Mouse (Mus musculus): ENCODE data around the gene Trp53rkb.

Trp53rkb gene

GRCm38 (mm10) chr2:166799615-166800472, 7.5 kb downstream of the Trp53rkb start:
- DNase-seq (ENCODE audit: low spot score): no peak

DNA sequence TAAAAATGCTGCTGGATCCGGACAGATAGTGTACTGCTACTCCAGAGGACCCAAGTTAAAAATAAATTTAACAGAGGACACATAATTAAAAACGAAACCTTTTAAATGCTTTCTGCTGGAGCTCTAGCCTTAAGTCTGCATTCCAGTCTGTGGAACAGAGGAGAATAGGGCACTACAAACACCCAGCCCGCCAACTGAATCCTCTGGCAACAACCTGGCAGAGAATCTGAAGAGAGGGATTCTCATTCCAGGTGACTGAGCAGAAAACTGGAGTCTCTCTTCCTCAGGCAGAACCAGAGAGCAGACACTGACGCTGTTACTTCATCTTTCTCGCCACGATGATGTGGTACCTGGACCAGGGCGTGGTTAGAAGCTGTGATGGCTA, 8.1 kb downstream of the Trp53rkb start:
- DNase-seq (ENCODE audit: low spot score): no peak

DNA sequence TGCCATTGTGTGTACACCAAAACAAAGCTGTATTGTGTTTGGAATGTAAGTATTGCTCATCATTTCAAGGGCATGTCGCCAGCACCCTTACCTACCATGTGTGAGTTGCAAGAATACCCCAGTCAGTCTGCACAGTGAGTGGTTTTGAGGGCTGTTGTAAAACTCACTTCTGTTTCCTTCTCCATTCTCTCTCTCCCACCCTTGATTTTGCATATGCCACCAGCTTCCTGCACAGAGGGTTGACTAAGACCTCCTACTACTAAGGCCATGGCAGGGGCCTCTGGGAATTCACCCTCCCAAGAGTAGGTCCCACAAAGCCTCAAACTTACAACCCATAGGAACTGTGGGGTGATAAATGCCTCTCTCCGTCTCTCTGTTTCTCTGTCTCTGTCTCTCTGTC, 9.1 kb downstream of the Trp53rkb start:
- DNase-seq (ENCODE audit: low spot score): no peak

DNA sequence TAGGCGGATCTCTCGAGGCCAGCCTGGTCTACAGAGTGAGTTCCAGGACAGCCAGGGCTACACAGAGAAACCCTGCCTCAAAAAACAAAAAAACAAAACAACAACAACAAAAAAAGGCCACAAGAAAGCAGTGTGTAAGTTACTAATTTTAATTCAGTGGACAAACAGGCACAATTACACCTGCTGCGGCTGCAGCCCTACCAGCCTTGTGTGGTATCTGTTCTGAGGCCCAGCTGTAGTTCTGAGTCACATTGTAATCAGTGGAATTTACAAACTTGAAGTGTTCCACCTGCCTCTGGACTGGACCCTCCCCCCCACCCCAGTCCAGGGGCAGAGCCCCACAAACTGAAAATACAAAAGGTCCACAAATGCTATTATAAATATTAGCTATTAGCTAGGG, 11.0 kb downstream of the Trp53rkb start:
- no peak for DNase-seq (ENCODE audit: low spot score)

- peak; percentile 84 for DNase-seq (ENCODE audit: low spot score)
These were observed 13.2 kb downstream of the Trp53rkb start, which contains the start of gene Arfgef2 for GRCm38 (mm10) chr2:166805250-166806172. Gene Arfgef2 (plus strand): TSS chr2:166805588.

GRCm38 (mm10) chr2:166806173-166806705, 13.9 kb downstream of the Trp53rkb start:
- peak; percentile 17 for DNase-seq (ENCODE audit: low spot score)

- no peak for DNase-seq (ENCODE audit: low spot score)
These were observed 14.5 kb downstream of the Trp53rkb start for GRCm38 (mm10) chr2:166806813-166807212.

GRCm38 (mm10) chr2:166809499-166809898, 17.2 kb downstream of the Trp53rkb start:
- DNase-seq (ENCODE audit: low spot score): no peak

DNA sequence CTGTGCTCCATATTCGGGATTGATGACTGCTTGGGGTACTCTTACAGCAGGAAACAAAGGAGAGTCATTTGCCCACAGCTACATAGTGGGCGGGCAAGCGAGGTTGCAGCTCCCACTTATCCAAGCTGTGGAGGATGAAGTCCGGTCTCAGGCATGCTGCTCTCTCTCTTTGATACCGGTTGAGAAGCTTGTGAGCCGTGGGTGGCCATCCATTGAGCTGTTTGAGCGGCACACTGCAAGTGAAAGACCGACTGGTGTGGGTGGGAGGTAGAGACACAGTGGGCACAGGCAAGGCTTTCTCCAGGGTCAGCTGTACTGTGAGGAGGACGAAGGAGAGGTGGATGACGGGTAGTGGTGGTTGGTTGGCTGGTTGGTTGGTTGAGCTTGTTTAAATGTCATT, 18.5 kb downstream of the Trp53rkb start:
- no peak for DNase-seq (ENCODE audit: low spot score)

DNA sequence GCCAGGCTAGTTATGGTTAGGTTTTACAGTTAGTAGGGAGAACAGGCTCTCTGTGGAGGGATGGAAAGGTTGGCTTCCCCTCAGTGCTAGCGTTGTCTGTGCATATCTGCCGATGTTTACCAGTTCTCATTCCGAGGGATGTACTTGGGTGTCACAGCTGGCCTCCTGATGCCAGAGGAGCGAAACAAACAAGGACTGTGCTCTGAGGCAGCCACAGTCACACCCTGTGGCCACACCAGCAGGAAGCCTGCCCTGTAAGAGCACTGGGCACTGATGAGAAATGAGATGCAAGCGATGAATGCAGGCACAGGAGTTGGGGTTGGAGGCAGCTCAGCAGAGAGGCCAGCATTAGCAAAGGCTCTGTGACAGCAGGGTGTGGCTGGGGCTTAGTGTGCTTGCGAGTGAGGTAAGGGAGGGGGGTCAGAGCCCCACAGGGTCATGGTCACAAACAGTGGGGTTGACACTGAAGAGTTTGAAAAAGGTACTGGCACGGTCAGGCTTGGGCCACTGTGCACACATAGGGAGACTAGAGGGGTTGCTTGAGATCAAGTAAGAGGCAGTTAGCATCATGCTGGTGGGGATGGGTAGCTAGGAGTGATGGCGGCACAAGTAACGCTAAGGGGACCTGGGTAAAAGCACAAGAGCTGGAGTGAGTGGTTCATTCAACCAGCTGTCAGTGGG, 26.3 kb downstream of the Trp53rkb start:
- no peak for DNase-seq (ENCODE audit: low spot score)

GRCm38 (mm10) chr2:166819849-166820248, 27.5 kb downstream of the Trp53rkb start:
- DNase-seq (ENCODE audit: low spot score): no peak

DNA sequence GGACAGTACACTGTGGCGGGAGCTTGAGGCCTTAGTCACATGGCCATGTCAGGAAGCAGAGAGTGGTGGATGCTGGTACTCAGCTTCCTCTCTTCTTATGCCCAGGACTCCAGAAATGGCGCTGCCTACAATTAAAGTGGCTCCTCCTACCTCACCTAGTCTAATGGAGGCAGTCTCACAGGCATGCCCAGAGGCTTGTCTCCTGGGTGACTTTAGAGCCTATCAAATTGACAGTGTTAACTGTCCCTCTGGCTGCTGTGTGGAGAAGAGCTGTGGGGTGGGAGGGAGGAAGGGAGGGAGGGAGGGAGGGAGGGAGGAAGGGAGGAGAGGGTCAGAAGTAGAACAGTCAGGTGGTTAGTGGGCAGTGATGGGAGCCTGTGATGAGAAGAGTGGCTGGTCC, 28.5 kb downstream of the Trp53rkb start:
- no peak for DNase-seq (ENCODE audit: low spot score)

- no peak for DNase-seq (ENCODE audit: low spot score)
These were observed 29.1 kb downstream of the Trp53rkb start for GRCm38 (mm10) chr2:166821406-166821805.

- no peak for DNase-seq (ENCODE audit: low spot score)
These were observed 29.9 kb downstream of the Trp53rkb start for GRCm38 (mm10) chr2:166822119-166822826.

GRCm38 (mm10) chr2:166822901-166823300, 30.6 kb downstream of the Trp53rkb start:
- DNase-seq (ENCODE audit: low spot score): no peak

DNA sequence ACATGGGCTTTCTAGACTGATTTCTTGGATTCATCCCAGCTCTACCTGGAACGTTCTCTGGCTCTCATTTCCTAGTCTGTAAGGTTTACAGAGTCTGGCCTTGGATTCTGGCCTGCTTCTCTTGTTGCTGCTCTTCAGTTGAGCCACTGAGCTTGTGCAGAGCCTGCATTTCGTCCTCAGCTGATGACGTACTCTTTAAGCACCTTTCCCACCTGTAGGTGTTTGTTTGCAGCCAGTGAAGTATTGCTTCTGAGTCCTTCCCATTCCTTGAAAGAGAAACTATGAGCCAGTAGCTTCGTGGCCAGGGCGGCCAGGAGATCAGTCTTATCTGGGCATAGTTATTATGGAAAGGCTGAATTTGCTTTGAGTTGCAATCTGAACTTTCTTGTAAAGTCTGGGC, 32.1 kb downstream of the Trp53rkb start:
- no peak for DNase-seq (ENCODE audit: low spot score)

DNA sequence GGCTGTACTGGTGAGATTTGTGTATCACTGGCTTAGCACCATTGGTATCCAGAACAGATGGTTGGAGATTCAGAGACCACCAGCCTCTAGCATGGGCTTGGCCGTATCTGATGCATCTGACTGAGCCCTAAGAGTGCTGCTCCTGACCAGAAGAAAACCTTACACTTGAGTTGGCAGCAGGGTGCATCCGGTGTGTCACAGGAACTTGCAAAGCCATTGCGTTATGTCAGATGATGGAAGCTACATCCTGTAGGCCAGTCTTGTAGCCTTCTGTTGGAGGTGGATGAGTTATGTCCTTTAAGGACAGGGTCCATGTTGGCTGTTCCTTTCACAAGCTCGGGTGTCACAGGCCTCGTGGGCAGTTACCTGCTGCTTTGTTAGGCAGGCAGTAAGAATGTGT, 32.7 kb downstream of the Trp53rkb start:
- DNase-seq (ENCODE audit: low spot score): no peak

DNA sequence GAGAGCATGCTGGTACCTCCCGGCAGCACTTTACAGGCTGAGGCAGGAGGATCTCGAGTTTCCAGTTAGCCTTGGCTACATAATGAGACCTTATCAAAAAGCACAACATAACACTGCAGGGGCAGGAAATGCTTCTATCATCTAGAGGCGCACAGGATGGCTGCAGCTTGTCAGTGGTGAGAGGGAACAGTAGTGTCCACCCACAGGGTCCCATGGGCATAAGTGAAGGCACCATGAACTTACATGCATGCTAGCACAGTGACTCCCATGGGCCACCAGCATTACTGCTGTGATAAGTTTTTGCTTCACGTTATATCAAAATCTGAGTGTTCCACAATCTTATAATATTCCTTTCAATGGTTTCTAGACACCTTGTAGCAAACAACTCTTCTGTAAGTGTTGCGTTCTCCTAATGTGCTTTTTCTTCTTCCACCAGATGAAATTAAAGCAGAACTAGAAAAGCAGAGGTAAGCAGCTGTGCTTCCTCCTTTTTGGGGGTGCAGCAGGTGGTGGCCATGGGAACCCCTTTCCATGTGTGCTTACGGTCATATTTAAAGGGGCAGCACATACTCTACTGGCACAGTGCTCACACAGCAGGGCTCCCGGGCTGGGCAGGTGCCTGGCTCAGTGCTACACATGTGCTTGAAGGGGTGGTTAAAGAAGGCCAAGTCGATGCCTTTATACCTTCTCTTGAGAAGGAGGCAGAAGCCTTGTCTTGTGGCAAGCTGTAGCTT, 34.3 kb downstream of the Trp53rkb start:
- DNase-seq (ENCODE audit: low spot score): no peak

- no peak for DNase-seq (ENCODE audit: low spot score)
These were observed 36.0 kb downstream of the Trp53rkb start for GRCm38 (mm10) chr2:166828306-166828705.

DNA sequence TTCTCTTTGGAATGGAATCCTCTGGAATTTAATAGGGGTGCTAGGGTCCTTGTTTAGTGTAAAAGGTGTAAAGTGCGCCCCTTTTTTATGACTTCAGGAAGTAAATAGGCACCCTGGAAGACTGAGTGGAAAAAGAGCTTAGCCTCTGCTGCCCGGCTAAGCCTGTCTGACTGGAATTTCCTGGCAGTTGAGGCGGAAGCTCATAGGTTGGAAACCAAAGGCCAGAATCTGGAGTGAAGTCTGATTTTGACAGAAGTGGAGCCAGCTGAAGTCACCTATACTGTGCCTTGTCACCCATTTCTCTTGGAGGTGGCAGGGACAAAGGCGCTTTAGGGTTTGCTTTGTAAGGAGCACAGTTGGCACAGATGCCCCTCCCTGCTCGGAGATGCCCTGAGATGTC, 38.0 kb downstream of the Trp53rkb start:
- peak; percentile 15 for DNase-seq (ENCODE audit: low spot score)

DNA sequence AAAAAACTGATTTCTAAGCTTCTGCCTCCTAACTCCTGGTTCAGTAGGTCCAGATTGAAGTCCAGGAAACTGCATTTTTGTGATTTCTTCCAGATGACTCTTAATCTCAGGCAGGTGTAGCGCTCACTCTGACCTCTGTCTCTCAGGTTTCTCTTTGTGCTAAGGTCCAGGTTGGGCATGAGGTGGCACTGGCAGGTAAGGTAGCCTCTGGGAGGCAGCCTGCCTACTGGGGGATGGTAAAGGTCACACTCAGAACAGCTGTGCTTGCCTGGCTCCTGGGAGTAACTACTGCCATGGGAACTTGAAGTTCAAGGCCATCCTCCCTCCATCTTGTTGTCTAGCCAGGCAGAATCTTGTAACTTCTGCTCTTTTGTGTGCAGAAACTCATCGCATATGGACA, 41.8 kb downstream of the Trp53rkb start:
- DNase-seq (ENCODE audit: low spot score): no peak
